ENCODE assay signal across 22 mouse cellular contexts in the genomic region with DNA sequence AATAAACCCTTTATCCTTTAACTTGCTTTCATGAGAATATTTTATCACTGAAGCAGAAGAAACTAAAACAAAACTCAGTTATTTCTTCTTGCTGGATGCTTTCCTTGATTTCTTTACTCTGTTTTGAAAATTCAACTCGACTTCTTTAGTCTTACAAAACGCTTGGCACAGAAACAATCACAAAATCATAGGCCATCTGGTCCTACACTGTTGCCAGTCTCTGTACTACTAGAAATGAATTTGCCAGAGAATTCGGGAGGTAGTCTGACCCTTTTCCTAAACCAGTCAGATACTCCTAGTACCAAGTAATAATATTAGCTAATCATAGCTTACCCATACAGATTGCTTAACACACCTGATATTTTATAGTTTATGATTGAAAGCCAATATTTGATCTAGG.
A peak's percentile ranks its signal among the peaks of the same experiment; 100 is the strongest.
DNase-seq lines count a peak whose midpoint lies in the region; ATAC-seq lines count a peak whose summit lies in the region.
"Had no signal": no experiment of that assay in that cellular context is flagged by ENCODE, and none has a peak within 500 bp of the region (broad histone marks: within the 10 kb centered on the region; RNA-seq: fewer than 3 reads in every experiment).

No protein-coding gene starts in this region.

- H3K27me3 ChIP-seq in forebrain, embryonic 16.5 days (replicated peaks; ENCODE audit: control insufficient read depth, insufficient read depth, low read length) = no peaks in the 10 kb centered on the region
- no peaks in the 10 kb centered on the region for H3K27me3 ChIP-seq in forebrain, embryonic 13.5 days
- no peaks in the 10 kb centered on the region for H3K27me3 ChIP-seq in midbrain, embryonic 14.5 days (ENCODE audit: control insufficient read depth, insufficient read depth, low read length)
- H3K27me3 ChIP-seq: embryonic facial prominence, embryonic 15.5 days; hindbrain, embryonic 12.5 days; midbrain, embryonic 13.5 days; neural tube, embryonic 13.5 days had no signal

- DNase-seq in right cerebral cortex, adult 18-20 months = peak; percentile 47
- no peak for DNase-seq in right cerebral cortex, postnatal 4 days
- peak; percentile 74 to 87 for DNase-seq in cerebellum, postnatal 14 days
- DNase-seq in midbrain, embryonic 14.5 days = no peak
- DNase-seq in heart, adult 8-10 months (ENCODE audit: low spot score) = no peak
- DNase-seq: adrenal gland, postnatal 25 days; embryo, embryonic 11 days; kidney, adult 9 months; kidney, postnatal 36 days; left cerebral cortex, postnatal 4 days; liver; lung, postnatal 14 days; thymus, postnatal 25 days had no signal

- no peaks in the 10 kb centered on the region for H3K36me3 ChIP-seq in forebrain, embryonic 16.5 days (ENCODE audit: control insufficient read depth, insufficient read depth)
- no peaks in the 10 kb centered on the region for H3K36me3 ChIP-seq in forebrain, embryonic 13.5 days (ENCODE audit: poor library complexity, severe bottlenecking)
- no peaks in the 10 kb centered on the region for H3K36me3 ChIP-seq in midbrain, embryonic 14.5 days (ENCODE audit: control insufficient read depth, insufficient read depth, low read length)
- H3K36me3 ChIP-seq: embryonic facial prominence, embryonic 15.5 days; G1E; heart, embryonic 10.5 days; hindbrain, embryonic 12.5 days; midbrain, embryonic 13.5 days; neural tube, embryonic 13.5 days had no signal

- WGBS in forebrain, embryonic 16.5 days = 59% methylated on average over 3 of the region's 3 CpGs
- WGBS in forebrain, embryonic 13.5 days = 82% methylated on average over 3 of the region's 3 CpGs
- WGBS in midbrain, embryonic 14.5 days = 85% methylated on average over 3 of the region's 3 CpGs

- H3K27ac ChIP-seq in forebrain, embryonic 16.5 days (ENCODE audit: low read length) = no peak overlapping the region
- H3K27ac ChIP-seq in forebrain, embryonic 13.5 days = no peak overlapping the region
- no peak overlapping the region for H3K27ac ChIP-seq in midbrain, embryonic 14.5 days (replicated peaks; ENCODE audit: low read depth, low read length)
- H3K27ac ChIP-seq: embryonic facial prominence, embryonic 15.5 days; heart, embryonic 10.5 days; hindbrain, embryonic 12.5 days; midbrain, embryonic 13.5 days; neural tube, embryonic 13.5 days had no signal

- peak; percentile 38; the same call in 1 of the 2 replicates for ATAC-seq in forebrain, embryonic 16.5 days
- ATAC-seq in forebrain, embryonic 13.5 days = no peak
- ATAC-seq in midbrain, embryonic 14.5 days (ENCODE audit: low FRiP score, low TSS enrichment) = no peak
- ATAC-seq: inflammation-experienced regulatory T-cells, adult 6 months; midbrain, embryonic 13.5 days had no signal

- H3K4me2 ChIP-seq in forebrain, embryonic 16.5 days (ENCODE audit: low read length) = no peak overlapping the region
- no peak overlapping the region for H3K4me2 ChIP-seq in forebrain, embryonic 13.5 days
- H3K4me2 ChIP-seq in midbrain, embryonic 14.5 days (ENCODE audit: low read length) = no peak overlapping the region
- H3K4me2 ChIP-seq: embryonic facial prominence, embryonic 15.5 days; hindbrain, embryonic 12.5 days; midbrain, embryonic 13.5 days; neural tube, embryonic 13.5 days had no signal

- no peaks in the 10 kb centered on the region for H3K9me3 ChIP-seq in forebrain, embryonic 16.5 days (ENCODE audit: control insufficient read depth, low read length)
- no peaks in the 10 kb centered on the region for H3K9me3 ChIP-seq in forebrain, embryonic 13.5 days (replicated peaks)
- H3K9me3 ChIP-seq in midbrain, embryonic 14.5 days (ENCODE audit: control insufficient read depth, low read length) = no peaks in the 10 kb centered on the region
- H3K9me3 ChIP-seq: embryonic facial prominence, embryonic 15.5 days; heart, embryonic 10.5 days; hindbrain, embryonic 12.5 days; midbrain, embryonic 13.5 days; neural tube, embryonic 13.5 days had no signal

- H3K4me1 ChIP-seq in forebrain, embryonic 16.5 days (replicated peaks; ENCODE audit: control insufficient read depth, insufficient read depth, low read length) = no peaks in the 10 kb centered on the region
- no peaks in the 10 kb centered on the region for H3K4me1 ChIP-seq in forebrain, embryonic 13.5 days
- H3K4me1 ChIP-seq in midbrain, embryonic 14.5 days (ENCODE audit: control insufficient read depth, insufficient read depth, low read length) = no peaks in the 10 kb centered on the region
- H3K4me1 ChIP-seq: embryonic facial prominence, embryonic 15.5 days; heart, embryonic 10.5 days; hindbrain, embryonic 12.5 days; midbrain, embryonic 13.5 days; neural tube, embryonic 13.5 days had no signal

- H3K4me3 ChIP-seq in forebrain, embryonic 16.5 days (replicated peaks; ENCODE audit: low read length) = no peak overlapping the region
- H3K4me3 ChIP-seq in forebrain, embryonic 13.5 days = no peak overlapping the region
- no peak overlapping the region for H3K4me3 ChIP-seq in midbrain, embryonic 14.5 days (replicated peaks; ENCODE audit: low read depth, low read length)
- H3K4me3 ChIP-seq: embryonic facial prominence, embryonic 15.5 days; heart, embryonic 10.5 days; hindbrain, embryonic 12.5 days; midbrain, embryonic 13.5 days; neural tube, embryonic 13.5 days had no signal

- H3K9ac ChIP-seq in forebrain, embryonic 16.5 days (replicated peaks; ENCODE audit: low read depth, low read length) = no peak overlapping the region
- no peak overlapping the region for H3K9ac ChIP-seq in forebrain, embryonic 13.5 days
- H3K9ac ChIP-seq in midbrain, embryonic 14.5 days (replicated peaks; ENCODE audit: low read length) = no peak overlapping the region
- H3K9ac ChIP-seq: embryonic facial prominence, embryonic 15.5 days; hindbrain, embryonic 12.5 days; midbrain, embryonic 13.5 days; neural tube, embryonic 13.5 days had no signal

Comparison
In these comparisons a context has a peak if more than half of its experiments do, and no peak if none do; other contexts are left out.
1. DNase-seq: peak in right cerebral cortex, adult 18-20 months (single experiment) and cerebellum, postnatal 14 days (2 of 2); none in right cerebral cortex, postnatal 4 days (single experiment), midbrain, embryonic 14.5 days (single experiment) and heart, adult 8-10 months (single experiment).